Mouse (Mus musculus): ENCODE measurements around the gene Tmem50b.
"Not testable (repeated sequence)": the region's sequence is repeated elsewhere in the genome, so short reads cannot be mapped to it uniquely, and the experiment has no call there.

Tmem50b gene

GRCm38 (mm10) chr16:91543619-91544018 is 54.0 kb downstream of the Tmem50b start:
- no peak for DNase-seq (ENCODE audit: extremely low read depth, low read depth, low spot score)

GRCm38 (mm10) chr16:91541573-91542081 is 56.0 kb downstream of the Tmem50b start:
- DNase-seq (ENCODE audit: extremely low read depth, low read depth, low spot score): no peak

DNA sequence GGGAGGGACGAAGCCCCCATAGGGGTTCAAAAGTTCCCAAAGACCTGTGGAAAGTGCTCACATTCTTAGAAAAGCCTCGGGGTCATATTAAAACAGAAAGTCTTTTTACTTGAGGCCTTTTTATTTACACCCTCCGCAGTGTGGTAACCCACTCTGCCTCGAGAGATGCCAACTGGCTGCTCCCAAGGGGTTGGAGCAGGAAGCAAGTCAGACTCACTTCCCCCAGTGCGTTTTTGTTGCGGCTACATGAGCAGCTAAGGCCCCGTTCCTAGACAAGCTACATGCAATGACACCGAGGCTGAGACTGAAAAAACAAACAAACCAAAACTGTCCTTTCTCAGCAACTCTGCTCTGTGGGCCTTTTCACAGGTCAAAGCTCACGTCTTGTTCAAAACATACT is 59.1 kb downstream of the Tmem50b start:
- DNase-seq (ENCODE audit: extremely low read depth, low read depth, low spot score): no peak

GRCm38 (mm10) chr16:91538051-91538450 is 59.5 kb downstream of the Tmem50b start:
- DNase-seq (ENCODE audit: extremely low read depth, low read depth, low spot score): no peak

- no peak for DNase-seq (ENCODE audit: extremely low read depth, low read depth, low spot score)
These were observed 60.5 kb downstream of the Tmem50b start for GRCm38 (mm10) chr16:91537065-91537464.

GRCm38 (mm10) chr16:91536372-91536771 is 61.2 kb downstream of the Tmem50b start:
- no peak for DNase-seq (ENCODE audit: extremely low read depth, low read depth, low spot score)

GRCm38 (mm10) chr16:91534888-91535287 is 62.7 kb downstream of the Tmem50b start:
- DNase-seq (ENCODE audit: extremely low read depth, low read depth, low spot score): no peak

GRCm38 (mm10) chr16:91534477-91534876 is 63.1 kb downstream of the Tmem50b start:
- peak; percentile 13 for DNase-seq (ENCODE audit: extremely low read depth, low read depth, low spot score)

DNA sequence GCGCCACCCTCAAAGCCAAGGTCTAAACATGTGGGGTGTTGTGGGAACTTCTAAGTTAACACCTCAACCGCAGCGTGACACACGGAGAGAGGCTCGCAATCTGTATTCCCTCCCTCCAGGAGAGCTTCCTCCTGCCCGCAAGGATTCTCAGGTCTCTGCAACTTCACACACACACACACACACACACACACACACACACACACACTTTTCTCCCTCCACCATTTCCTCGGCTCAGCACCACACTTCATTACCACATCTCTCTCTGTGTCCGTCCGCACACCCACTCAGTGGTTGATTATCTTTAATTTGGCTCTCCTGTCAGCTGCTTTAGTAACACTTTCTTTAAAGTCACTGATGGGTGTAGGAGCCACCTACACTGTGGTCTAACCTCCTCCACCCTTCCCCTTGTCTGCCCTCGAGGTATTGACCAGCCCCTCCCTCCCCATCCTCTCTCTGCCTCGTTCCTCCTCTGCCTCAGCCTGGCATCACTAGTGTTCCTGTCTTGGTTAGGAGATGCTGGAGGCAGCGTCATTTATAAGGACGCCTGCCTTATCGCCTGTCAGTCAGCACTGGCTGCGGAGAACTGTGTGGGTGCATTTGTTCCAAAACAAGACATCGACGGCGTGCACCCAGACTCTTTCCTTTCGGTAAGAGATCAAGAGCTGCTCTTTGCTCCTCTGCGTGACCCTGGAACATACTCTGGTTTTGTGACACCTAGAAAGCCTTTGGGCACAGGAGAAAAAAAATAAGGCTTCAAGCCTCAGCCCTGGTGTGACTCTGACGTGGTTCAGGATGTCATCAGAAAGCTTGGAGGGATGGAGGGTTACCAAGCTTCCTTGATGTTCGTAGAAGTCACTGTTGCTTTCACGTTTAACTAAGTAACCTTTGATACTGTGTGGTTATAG is 64.3 kb downstream of the Tmem50b start:
- DNase-seq (ENCODE audit: extremely low read depth, low read depth, low spot score): no peak

- no peak for DNase-seq (ENCODE audit: extremely low read depth, low read depth, low spot score)
These were observed 65.2 kb downstream of the Tmem50b start for GRCm38 (mm10) chr16:91532429-91532828.

GRCm38 (mm10) chr16:91531856-91532255 is 65.7 kb downstream of the Tmem50b start:
- no peak for DNase-seq (ENCODE audit: extremely low read depth, low read depth, low spot score)

DNA sequence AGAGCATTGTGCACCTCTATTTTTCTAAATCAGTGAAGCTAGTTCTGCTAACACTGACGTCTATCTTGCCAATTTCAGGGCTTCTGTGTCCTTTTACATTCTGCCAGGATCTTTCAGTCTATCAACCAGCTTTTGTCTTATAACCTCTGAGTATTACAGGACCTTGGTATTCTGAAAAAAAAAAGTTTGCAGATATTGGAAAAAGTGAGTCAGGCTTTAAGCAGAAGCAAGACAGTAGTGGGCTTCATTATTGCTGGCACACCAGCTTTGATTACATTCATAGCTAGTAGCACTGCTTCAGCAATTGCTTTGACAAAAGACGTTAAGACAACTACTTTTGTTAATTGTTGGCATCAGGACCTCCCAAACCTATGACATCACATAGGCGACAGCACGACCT is 66.8 kb downstream of the Tmem50b start:
- DNase-seq (ENCODE audit: extremely low read depth, low read depth, low spot score): not testable (repeated sequence)

DNA sequence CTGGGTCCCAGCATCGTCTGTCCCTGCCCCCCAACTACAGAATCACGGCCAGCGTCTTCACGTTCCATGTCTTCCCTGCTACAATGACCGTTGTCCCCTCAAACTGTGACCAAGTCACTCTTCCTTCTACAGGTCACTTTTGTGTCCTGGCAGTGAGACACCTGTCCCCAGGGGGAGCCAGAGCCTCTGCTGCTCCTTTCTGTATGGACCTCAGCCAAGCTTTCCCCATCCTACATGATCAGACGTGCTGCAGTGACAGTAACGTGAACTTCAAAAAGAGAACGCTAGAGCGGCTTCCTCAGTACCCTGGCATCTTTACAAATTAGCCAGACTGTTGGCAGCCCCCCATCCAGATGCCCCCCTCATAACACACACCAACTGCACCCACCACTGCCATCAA is 69.0 kb downstream of the Tmem50b start:
- no peak for DNase-seq (ENCODE audit: extremely low read depth, low read depth, low spot score)

GRCm38 (mm10) chr16:91527500-91527899 is 70.1 kb downstream of the Tmem50b start:
- DNase-seq (ENCODE audit: extremely low read depth, low read depth, low spot score): no peak

GRCm38 (mm10) chr16:91527051-91527450 is 70.5 kb downstream of the Tmem50b start:
- DNase-seq (ENCODE audit: extremely low read depth, low read depth, low spot score): no peak

GRCm38 (mm10) chr16:91526274-91526673 is 71.3 kb downstream of the Tmem50b start:
- no peak for DNase-seq (ENCODE audit: extremely low read depth, low read depth, low spot score)

Measured in fat pad, adult 2 months (tissue).